Mouse (Mus musculus) left cerebral cortex, postnatal 4 days (tissue): ENCODE measurements at regions not wholly inside any gene's neighbourhood (a gene's known extent, or its start where the extent isn't known, plus 50 kb on each side); places are given as distances from the start of the nearest gene placed in this dataset.
"Not testable (repeated sequence)": the region's sequence is repeated elsewhere in the genome, so short reads cannot be mapped to it uniquely, and the experiment has no call there.

Experiments used
- DNase-seq: peaks from one replicate; pipeline ENCODE4 v3.0.0-alpha.2; 2022
- intact Hi-C: fragments of 180-260 bp; cut with DNase I; formaldehyde crosslinking; loops from one replicate; pipeline ENCODE4 v1.15.1; 2025

DNA sequence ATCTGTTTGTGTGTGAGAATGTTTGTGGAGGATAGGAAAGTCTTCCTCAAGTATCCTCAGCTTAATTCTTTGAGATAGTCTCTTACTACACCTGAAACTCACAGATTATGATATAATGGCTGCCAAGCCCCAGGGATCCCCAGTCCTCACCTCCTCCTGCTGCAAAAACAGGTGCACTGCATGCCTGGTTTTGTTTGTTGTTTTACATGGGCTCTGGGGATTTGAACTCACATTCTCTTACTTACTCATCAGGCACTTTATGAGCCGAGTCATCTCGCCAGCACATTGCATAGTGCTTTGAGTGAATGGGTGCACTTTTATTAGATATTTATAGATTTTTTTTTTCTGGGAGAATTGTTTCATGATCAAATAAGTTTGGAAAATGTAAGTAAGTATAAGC, 56.3 kb downstream of the Mterf1b start:
- DNase-seq, result no peak
- intact Hi-C loops, result no loop called here

DNA sequence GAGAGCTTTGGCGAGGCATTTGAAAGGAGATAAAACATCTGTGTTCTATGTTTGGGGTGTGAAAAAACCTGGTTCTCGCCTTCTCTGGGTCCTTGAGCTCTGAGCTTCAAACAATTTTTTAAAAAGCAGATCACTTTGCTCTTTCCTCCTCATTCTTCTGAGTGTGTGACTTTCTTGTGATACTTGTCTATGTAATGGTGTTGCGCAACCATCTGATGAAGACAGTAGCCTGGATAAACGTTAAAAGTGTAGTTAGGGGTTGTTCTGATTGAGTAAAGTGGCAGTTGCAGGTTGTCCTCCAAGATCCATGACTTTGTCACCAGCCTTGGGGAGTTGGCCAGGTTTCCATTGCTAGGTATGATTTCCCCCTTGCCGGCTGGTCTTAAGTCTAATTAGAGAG, 62.1 kb downstream of the Mterf1b start:
- intact Hi-C loops, DNase-seq: not testable (repeated sequence)

DNA sequence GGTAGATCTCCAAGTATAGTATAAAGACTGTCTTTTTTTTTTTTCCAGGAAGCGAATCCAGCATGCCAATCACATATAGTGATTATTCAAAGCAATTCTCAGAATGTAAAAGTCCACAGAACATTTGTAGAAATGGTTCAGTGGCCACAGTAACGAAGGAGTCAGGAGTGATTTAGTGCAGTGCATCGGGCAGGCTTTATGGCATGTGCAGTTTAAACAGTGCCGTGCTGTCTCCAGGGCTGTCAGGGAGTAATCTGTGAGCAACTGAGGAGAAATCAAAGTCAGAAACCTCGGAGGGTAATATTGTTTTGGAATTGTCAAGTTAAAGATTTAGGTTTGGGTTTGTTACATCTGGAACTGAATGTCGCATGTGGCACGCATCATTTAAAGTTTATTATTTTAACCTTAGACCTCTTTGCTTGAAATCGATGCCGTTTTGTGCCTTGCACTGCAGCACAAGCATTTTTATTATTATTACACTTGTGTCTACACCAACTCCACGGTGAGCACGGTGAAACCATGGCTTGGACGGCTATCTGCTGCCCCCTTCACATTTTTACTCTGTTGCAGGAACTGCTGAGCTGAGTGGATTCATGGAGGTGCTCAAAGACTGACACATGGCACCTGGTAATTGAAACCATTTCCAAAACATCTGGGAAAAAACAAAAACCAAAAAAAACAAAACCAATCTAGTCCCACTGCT, 65.0 kb downstream of the Mterf1b start:
- intact Hi-C loops, result no loop called here
- DNase-seq, result no peak

DNA sequence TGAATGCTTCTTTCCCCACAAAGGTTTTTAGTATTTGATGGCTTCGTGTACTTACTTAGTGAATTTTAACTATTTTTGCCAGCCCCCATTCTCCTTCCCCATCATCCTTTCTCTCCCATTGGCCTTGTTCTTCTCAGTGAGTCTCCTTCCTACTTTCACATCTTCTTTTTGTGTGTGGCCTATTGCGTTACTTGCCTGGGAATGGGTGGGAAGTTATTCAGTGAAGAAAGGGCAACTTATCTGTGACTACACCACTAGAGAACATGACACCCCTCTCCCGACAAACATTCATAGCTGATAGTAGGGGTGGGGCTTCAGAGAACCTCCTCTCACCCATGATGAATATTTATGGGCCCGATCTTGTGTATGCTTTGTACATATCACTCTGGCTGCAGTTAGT, 67.1 kb downstream of the Mterf1b start:
- no peak for DNase-seq
- intact Hi-C loops, result no loop called here

DNA sequence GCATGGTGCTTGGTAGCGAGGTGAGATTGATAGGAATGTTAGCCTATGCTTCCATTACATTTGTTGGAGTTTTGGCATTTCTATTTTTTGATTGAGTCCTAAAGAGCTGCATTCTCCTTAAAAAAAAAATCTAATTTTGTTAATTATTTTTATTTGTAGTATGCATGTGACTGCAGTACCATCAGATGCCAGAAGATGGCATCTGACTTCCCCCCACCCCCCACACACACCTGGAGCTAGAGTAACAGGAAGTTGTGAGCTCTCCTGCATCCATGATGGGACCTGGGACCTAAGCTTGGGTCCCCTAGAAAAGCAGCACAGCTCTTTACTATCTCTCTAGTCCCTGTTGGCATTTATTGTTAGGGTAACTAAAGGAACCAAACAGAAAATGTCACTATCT, 70.5 kb downstream of the Mterf1b start:
- intact Hi-C loops, result loop anchor here (5.0 to 10.0 kb wide), 3 partner anchors 492 to 682 kb away; partner anchors contain the start of gene Fzd1
- DNase-seq, result no peak

DNA sequence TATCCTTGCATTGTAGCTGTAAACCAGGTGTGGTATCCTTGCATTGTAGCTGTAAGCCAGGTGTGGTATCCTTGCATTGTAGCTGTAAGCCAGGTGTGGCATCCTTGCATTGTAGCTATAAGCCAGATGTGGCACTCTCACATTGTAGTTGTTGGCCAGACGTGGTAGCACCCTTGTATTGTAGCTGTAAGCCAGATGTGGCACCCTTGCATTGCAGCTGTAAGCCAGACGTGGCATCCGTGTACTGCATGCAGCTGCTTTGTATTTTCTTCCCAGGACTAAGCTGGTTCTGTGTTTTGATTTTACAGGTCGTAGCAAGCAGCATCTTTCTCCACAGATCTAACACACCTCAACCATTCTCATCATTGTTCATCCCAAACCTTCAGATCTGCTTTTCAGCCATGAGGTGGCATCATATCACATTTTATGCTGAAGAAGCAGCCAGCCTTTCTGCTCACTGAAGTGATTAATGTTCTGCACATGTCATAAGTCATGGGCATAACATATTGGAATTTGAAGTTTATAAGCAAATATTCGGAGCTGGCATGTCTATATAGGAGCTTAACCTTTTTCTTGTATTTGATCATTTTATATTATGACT, 71.5 kb downstream of the Mterf1b start:
- peak; percentile 18 for DNase-seq
- intact Hi-C loops, result loop anchor here (5.0 to 10.0 kb wide), 3 partner anchors 491 to 681 kb away; partner anchors contain the start of gene Fzd1

DNA sequence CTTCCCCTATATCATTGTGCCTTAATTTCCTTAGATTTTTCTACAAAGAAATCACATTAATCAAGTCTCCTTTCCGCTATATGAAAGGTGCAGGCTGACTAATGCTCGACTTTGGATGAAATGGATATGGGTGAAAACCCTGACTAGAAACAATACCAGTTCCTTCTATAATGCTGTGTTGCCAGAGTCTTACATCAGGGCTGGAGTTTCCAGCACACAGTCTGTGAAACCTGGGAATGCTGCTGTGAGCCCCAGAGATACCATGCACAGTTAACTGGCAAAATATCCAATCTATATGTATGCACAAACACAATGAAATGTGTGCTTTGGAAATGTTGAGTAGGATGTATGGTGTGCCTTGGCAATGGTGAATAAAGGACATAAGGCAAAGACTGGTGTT, 75.5 kb downstream of the Mterf1b start:
- intact Hi-C loops, result loop anchor here (10.0 kb wide), 2 partner anchors 487 to 677 kb away; partner anchors contain the start of gene Fzd1
- no peak for DNase-seq

DNA sequence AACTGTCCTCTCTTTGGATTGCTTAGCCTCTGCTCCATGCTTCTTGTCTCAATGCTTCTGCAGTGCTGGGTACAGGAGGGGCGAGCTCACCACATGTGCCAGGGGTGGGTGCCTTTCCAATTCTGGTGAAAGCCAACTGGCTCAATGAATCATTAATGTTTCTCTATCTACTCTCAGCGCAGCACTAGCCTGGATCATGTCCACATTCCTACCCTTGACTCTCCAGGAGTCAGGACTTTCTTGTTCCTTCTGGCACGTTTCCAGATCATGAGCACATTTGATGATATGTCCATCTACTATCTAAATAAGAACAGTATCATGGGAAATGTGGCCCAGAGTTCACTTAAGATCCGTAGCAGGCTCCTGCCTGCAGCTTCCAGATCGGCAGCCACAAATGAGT, 80.8 kb downstream of the Mterf1b start:
- intact Hi-C loops, result no loop called here

DNA sequence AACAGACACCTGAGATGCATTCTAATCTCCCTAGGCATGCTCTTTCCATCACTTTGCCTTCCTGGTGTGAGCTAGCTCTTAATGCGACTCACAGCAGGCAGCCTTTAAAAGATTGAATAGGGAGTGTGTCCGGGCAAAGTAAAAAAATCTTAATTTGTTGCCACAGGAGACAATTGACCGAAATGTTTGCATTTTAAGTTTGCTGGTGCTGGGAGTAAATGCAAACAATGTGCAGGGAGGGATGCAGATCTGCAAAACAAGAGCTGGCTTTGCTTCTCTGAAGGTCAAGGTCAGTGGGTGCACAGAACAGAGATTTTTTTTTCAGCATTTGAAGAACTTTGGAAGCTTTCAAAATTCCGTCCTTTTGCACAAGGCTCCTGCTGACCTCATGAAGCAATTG, 111.4 kb downstream of the Mterf1b start:
- intact Hi-C loops, result no loop called here
- no peak for DNase-seq

More for the DNA sequence above, 80.8 kb downstream of the Mterf1b start:
- peak; percentile 5 for DNase-seq

DNA sequence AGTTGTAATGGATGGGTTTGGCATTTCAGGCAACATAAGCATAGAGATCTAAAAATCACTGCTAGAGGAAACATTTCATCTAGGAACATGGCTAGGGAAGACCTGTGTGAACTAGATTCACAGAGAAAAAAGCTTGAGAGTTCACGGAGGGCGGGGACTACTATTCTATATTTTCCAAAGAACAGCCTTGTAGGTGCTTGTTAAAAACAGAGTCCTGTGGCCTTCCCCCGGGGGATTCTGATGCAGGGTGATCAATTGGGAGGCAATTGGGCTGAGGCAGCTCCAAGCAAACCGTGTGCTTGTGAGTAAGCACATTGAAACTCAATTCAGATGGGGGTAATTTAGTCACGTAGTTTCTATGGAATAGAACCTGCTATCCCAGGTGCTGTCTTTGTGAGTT, 112.0 kb downstream of the Mterf1b start:
- intact Hi-C loops, result no loop called here
- DNase-seq, result no peak

DNA sequence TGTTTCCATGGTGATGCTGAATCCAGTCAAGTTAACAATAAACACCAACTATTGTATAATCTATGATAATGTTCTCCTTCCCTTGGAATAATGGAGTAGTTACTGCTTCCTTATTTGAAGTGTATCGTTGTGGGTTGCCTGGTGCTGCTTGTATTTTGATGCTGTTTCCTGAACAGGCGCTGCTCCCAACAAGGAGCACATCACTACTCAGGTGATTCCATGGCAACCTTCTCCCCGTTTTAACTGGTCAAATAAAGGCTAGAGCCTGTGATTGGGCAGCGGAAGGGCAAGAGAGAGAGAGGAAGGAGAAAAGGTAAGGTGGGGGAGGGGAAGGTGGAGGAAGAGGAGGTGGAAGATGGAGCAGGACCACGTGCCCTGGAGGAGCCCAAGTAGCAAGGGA, 116.3 kb downstream of the Mterf1b start:
- no peak for DNase-seq
- intact Hi-C loops, result no loop called here

DNA sequence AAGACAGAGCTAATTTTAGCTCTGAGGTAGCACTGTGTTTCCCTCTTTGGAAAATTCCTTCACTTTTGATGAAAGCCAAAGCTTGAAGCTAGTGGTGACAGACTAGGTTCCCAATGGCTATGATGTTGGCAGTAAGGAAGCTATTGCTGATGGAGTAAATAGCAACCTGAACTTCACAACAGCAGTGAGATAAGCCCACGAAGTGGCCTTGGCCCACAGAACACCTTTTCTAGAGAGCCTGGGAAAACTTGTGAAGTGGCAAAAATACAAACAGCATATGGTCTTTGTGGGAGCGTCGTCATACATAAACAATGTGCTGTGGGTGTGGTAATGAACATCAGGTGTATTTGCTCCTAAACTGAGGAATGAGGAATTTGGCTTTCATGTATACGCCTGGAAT, 119.0 kb downstream of the Mterf1b start:
- intact Hi-C loops, result no loop called here
- DNase-seq, result no peak

DNA sequence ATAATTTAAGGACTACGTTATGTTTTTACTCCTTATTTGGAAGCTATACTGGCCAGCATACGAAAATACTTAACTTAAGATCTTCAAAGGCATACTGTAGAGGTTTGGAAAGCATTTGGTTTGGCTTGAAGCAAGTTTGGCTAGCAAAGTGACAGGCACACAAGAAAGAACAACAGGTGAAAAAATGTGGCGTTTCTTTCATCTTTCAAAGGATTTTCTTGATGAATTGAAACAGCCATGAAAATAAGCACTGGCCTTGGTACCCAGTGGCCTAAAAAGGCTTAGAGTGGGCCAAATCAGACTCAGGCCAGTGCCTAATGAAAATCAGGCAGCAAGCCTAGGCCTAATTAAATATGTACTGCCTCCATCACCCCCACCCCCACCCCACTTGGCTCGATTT, 119.4 kb downstream of the Mterf1b start:
- no peak for DNase-seq
- intact Hi-C loops, result no loop called here

DNA sequence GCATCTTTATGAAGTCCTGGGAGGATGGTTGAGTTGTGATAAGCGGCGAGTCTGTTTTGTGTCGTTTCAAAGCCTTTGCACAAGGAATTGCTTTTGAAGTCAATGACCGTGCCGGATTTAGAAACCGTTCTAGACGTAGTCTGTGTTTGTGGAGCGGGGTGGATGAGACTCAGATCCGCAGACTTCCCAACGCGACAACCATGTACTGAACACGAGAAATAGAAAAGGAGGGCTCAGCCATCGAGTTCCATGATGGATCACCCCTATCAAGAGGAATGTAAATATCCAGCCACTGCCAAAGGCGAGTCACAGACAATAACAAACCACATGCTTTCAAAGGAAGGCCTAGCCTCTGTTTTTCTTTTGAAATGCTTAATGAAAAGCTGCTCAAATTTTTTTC, 120.5 kb downstream of the Mterf1b start:
- intact Hi-C loops, result no loop called here

DNA sequence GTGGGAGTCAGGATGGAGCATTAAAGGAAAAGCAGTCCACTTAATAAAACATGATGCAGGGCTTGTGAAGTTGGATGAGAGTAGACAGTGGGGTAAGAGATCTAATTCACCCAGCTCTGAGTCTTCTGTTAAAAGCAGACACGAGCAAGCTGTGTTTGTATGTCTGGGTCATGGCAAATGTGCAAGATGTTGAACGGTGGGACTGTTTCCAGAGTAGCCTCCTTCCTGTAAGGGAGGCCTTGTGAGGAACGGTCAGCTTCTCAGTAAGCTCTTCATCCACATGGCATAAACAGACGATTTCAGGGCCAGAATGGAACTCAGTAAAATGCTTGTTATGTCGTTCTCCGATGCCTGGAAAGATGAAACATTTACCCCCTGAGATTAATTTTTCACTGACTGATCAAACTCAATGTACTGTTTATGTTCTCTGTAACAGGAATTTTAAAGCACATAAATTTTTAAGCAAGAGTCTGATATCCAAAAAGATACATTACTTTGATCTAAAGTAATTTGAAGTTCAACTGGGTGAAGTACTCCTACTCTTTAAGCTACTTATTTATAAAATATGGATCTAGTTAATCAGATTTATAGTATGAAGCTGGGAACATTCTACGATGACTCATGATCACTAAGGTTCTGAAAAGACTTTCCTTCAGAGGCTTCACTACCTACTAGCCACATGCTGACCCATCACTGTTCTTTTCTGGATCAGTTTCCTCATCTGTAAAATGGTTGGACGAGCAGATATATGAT, 130.6 kb downstream of the Mterf1b start:
- no peak for DNase-seq
- intact Hi-C loops, result no loop called here

More for the DNA sequence above, 120.5 kb downstream of the Mterf1b start:
- DNase-seq, result no peak

DNA sequence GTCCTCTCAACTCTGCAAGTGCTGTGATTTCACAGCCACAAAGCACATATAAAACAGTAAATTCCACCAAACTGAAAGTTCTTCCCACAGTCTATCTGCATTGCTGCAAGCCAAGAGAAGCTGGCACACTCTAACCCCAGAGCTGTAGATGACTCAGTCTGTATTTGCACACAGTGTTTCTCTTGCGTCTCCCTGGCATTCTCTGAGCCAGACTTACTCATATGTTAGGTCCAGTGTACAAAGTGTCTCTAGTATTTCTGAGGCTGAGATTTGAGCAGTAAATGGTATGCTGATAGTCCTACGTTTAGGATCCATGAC, 131.2 kb downstream of the Mterf1b start:
- intact Hi-C loops, result no loop called here
- DNase-seq, result no peak

DNA sequence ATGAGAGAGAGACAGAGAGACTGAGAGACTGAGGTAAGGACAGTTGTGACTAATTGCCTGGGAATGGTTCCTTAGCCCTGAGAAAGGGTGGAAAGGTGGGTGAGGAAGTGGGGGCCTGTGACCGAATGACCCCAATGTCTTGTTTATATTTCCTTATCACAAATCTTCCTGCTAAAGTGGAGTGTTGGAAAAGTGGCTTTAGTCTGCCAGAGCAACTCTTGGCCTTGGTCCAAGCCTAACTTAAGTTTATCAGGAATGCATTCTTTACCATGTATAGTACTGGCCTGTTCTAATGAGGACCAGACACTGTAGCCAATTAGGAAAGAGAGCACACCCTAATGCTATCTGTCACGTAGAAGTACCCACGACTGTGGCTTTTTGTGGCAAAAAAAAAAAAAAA, 133.6 kb downstream of the Mterf1b start:
- intact Hi-C loops, result no loop called here
- DNase-seq, result no peak

DNA sequence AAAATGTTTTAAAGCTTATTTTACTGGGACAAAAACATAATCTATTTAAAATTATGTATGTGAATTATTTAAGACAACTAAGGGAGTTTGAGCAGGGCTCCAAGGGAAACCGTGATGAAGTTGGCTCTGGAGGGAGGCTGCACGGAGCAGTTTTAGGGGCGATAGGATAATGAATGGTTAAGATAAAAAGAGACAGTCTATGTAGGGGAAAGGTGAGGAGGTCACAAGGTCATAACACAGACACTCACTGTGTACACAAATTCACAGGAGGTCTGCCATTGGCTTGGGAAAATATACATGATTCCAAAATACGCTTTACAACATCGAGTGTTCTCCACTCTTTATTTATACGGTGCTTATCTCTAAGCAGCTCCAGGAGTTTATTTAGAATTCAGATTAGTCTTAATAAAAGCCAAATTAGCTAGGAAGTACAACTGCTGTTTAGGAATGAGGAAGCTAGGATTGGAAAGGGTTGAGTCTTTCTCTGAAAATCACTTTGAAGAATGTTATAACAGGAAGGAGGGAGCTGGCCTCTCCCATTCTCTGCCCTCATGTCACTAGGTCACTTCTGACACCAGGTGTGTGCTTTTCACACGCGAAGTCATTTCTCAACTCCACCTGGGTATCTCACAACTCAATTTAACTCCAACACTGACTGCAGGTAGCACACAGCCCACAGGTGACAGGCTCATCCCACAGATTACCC, 134.3 kb downstream of the Mterf1b start:
- intact Hi-C loops, result no loop called here
- no peak for DNase-seq

DNA sequence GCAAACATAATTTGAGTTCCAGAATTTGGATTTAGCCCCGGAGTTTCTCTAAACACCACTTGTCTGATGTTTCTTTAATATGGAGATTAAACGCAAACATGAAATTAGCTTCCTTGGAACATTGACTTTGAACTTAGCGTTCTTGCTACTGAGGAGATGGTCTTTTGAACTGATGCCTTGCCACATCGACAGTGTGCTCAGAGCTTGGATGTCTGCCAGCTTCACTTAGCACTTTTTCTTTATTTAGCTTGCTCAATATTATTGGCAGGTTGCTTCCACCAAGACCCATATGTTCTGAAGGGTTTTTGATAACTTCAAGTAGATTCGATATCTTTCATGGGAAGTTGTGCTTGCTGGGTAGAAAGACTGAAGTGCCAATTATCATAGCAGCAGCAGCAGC, 143.5 kb downstream of the Mterf1b start:
- intact Hi-C loops, result no loop called here
- no peak for DNase-seq

DNA sequence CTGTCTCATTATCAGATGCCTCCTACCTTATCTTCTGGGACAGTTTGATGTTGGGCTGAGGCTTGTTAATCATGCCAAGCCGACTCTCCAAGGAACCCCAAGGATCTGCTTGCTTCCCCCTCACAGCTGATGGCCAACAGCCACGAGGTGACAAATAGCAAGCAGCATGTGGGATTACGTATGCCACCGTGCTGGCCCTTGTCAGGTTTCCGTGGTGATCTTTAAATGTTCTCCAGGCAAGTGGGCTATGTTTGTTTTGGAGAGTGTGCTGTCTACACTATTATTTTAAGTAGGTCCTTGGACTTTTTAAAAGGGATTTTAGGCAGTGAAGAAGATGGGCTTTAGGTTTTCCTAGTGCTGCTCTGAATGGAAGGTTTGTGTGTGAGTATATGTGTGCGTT, 149.8 kb downstream of the Mterf1b start:
- peak; percentile 3 for DNase-seq
- intact Hi-C loops, result no loop called here

DNA sequence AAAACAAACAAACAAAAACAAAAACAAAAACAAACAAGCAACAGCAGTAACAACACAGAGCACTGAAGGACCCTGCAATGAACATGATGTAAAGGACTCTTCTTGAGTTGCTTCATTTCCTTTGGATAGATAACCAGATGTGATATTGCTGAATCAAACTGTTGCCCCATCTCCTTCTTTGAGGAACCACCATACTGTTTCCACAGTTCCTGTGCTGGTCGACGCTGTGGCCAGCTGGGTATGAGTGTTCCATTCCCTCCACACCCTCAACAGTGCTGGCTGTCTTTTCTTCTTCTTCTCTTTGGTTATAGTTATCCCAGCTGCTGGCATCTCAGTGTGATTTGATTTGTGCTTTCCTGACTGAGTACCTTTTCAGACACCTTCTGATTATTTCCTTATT, 152.3 kb downstream of the Mterf1b start:
- DNase-seq, result no peak
- intact Hi-C loops, result no loop called here
